Mouse (Mus musculus): Measurements from ENCODE around the gene Zfp184. TPM values are rescaled to one million over a fixed set of nuclear protein-coding genes. Genes with fewer than 3 reads are reported as not detected.

Gene Zfp184
- total RNA-seq, 2 experiments from 2014 or later, result 2.5 to 2.9 TPM

DNA sequence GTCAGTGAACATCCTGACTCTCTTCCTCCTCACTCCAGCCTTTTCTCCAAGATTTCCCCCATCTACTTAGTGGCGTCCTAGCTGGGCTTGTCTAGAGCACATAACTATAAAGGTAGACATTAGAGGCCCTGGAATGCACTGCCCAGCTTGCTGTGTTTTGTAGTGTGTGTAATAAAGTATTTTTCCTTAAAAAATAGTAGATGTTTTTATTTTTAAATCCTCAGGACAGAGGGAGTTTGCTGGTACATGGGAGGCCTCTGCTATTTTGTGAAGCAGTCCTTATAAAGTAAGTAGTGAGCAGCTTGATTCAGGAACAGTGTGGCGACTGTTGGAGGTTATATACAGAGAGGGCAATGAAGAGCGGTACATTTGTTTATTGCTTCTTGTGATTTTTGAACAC, 63.8 kb downstream of the Zfp184 start:
- DNase-seq (ENCODE audit: low spot score in 2 of 2), result no peak

DNA sequence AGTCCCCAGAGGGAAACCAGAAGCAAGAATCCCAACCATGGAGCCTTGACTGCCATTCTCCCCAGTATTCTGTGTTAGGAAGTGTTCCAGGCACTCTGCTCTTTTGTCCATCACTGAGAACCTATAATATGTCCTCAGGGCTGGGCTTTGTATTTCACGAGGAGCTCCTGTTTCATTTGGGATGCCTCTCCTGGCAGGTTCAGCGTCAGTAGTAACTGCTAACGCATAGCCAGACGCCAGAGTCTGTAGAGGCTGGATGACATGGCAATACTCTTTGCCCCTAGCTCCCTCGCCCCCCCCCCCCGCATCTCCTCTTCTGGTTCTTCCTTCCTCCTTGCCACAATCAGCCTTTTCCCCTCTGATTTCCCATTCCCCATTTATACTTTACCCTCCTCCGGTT, 64.7 kb downstream of the Zfp184 start, which contains the start of gene Prss16:
Gene Prss16, minus strand, starts transcription at position 101 of the 400 bp plus-strand sequence.
- DNase-seq (ENCODE audit: low spot score in 2 of 2), result no peak

Small RNA genes lying within 50 kb of the gene (microRNA-seq; reads per million reads assigned to microRNA genes)
- 1.5 to 1.8 reads per million in 2 experiments for gene Gm44456
- gene Mir1983, result 371 to 393 reads per million in 2 experiments

Other genes starting within 250 kb of the Zfp184 start
- gene Olfr1359, start 247.0 kb upstream of the Zfp184 start, total RNA-seq (2021), result not detected
- gene Hist1h2bl, start 229.0 kb upstream of the Zfp184 start, total RNA-seq (2021), result 10 to 100 TPM; 27.6 to 36.7 TPM
- gene Hist1h2ai, start 228.7 kb upstream of the Zfp184 start, total RNA-seq (2021), result 10 to 100 TPM in 1 of 2 experiments, 1 to 10 TPM in 1; 8.2 to 48.5 TPM
- gene Hist1h3h, start 227.4 kb upstream of the Zfp184 start, total RNA-seq (2021), result 10 to 100 TPM; 48.4 to 55.7 TPM
- gene Hist1h2bm, start 223.1 kb upstream of the Zfp184 start, total RNA-seq (2021), result 1 to 10 TPM; 2.9 to 3.3 TPM
- 10 to 100 TPM; 14.8 to 23.1 TPM for gene Hist1h4j, start 210.0 kb upstream of the Zfp184 start, total RNA-seq (2021)
- 100 to 1,000 TPM; 282 to 318 TPM for gene Hist1h4k, start 194.6 kb upstream of the Zfp184 start, total RNA-seq (2021)
- gene Hist1h2ak, start 191.3 kb upstream of the Zfp184 start, total RNA-seq (2021), result 10 to 100 TPM; 11.8 to 15.2 TPM
- 1 to 10 TPM; 2.7 to 6.6 TPM for gene Hist1h2bn, start 191.0 kb upstream of the Zfp184 start, total RNA-seq (2021)
- 1 to 10 TPM; 4.4 to 4.9 TPM for gene Hist1h1b, start 164.5 kb upstream of the Zfp184 start, total RNA-seq (2021)
- gene Hist1h3i, start 161.7 kb upstream of the Zfp184 start, total RNA-seq (2021), result 10 to 100 TPM; 45.5 to 56.3 TPM
- not detected for gene Hist1h2an, start 157.9 kb upstream of the Zfp184 start, total RNA-seq (2021)
- gene Hist1h2bp, start 157.6 kb upstream of the Zfp184 start, total RNA-seq (2021), result 1 to 10 TPM; 4.7 to 5.9 TPM
- gene Hist1h2bq, start 134.9 kb upstream of the Zfp184 start, total RNA-seq (2021), result 10 to 100 TPM; 36.0 to 39.2 TPM
- 10 to 100 TPM; 10.7 to 27.7 TPM for gene Hist1h2ao, start 134.6 kb upstream of the Zfp184 start, total RNA-seq (2021)
- gene Hist1h4m, start 133.3 kb upstream of the Zfp184 start, total RNA-seq (2021), result 100 to 1,000 TPM; 262 to 266 TPM
- 10 to 100 TPM; 39.3 to 58.5 TPM for gene Hist1h4n, start 112.9 kb upstream of the Zfp184 start, total RNA-seq (2021)
- gene Hist1h2ap, start 111.6 kb upstream of the Zfp184 start, total RNA-seq (2021), result 10 to 100 TPM in 1 of 2 experiments, not detected in 1; 24.8 TPM
- 10 to 100 TPM; 36.0 to 38.4 TPM for gene Hist1h2br, start 111.4 kb upstream of the Zfp184 start, total RNA-seq (2021)
- under 1 TPM in 1 of 2 experiments, not detected in 1; 0.12 TPM for gene Pom121l2, start 36.1 kb downstream of the Zfp184 start, total RNA-seq (2021)
- gene Prss16, start 64.6 kb downstream of the Zfp184 start, total RNA-seq (2021), result 1 to 10 TPM in 1 of 2 experiments, under 1 TPM in 1; 0.58 to 1.3 TPM
- gene Hist1h2ah, start 90.5 kb downstream of the Zfp184 start, total RNA-seq (2021), result 10 to 100 TPM in 1 of 2 experiments, 1 to 10 TPM in 1; 4.9 to 45.9 TPM
- gene Hist1h2bk, start 90.8 kb downstream of the Zfp184 start, total RNA-seq (2021), result 10 to 100 TPM; 11.4 to 16.1 TPM
- 10 to 100 TPM; 65.4 to 84.2 TPM for gene Hist1h4i, start 96.3 kb downstream of the Zfp184 start, total RNA-seq (2021)
- gene Hist1h2ag, start 97.8 kb downstream of the Zfp184 start, total RNA-seq (2021), result 10 to 100 TPM in 1 of 2 experiments, 1 to 10 TPM in 1; 7.8 to 10.3 TPM
- gene Hist1h2bj, start 98.1 kb downstream of the Zfp184 start, total RNA-seq (2021), result 10 to 100 TPM in 1 of 2 experiments, 1 to 10 TPM in 1; 8.3 to 13.2 TPM
- gene Vmn1r188, start 139.3 kb downstream of the Zfp184 start, total RNA-seq (2021), result not detected
- gene Vmn1r189, start 160.7 kb downstream of the Zfp184 start, total RNA-seq (2021), result not detected
- gene Vmn1r191, start 238.9 kb downstream of the Zfp184 start, total RNA-seq (2021), result not detected
- not detected for gene Vmn1r192, start 246.0 kb downstream of the Zfp184 start, total RNA-seq (2021)